Mouse (Mus musculus) liver, embryonic 14.5 days (tissue): ENCODE measurements at regions not wholly inside any gene's neighbourhood (a gene's known extent, or its start where the extent isn't known, plus 50 kb on each side); places are given as distances from the start of the nearest gene placed in this dataset.

Experiments used
- ATAC-seq: fragments of 200-750 bp; cut with Nextera tagmentation; 2 replicates; pipeline ENCODE4 v1.8.0; 2017; ENCODE audit warnings: moderate number of reproducible peaks, mild to moderate bottlenecking, moderate library complexity; ENCODE audit not compliant: insufficient read depth
- DNase-seq, 3 experiments: peaks; one replicate each; pipeline ENCODE4 v3.0.0-alpha.2; 2012 to 2013; ENCODE audit warnings: low read depth in 3 of 3, low spot score in 3 of 3
- H3K27ac ChIP-seq: fragments of 300-500 bp; sonication (generic); 2 replicates; pipeline ENCODE4 v1.5.1; 2014; ENCODE audit warnings: moderate library complexity, mild to moderate bottlenecking, control low read depth, inconsistent platforms
- H3K27me3 ChIP-seq: fragments of 300-500 bp; sonication (generic); 2 replicates; pipeline ENCODE4 v1.6.1; 2014; ENCODE audit warnings: mild to moderate bottlenecking, low read length, moderate library complexity; ENCODE audit not compliant: control insufficient read depth, insufficient read depth
- H3K36me3 ChIP-seq: fragments of 300-500 bp; sonication (generic); replicated peaks from 2 replicates; pipeline ENCODE4 v1.6.1; 2014; ENCODE audit warnings: low read depth; ENCODE audit not compliant: control insufficient read depth, insufficient read depth
- H3K4me1 ChIP-seq, 2 experiments: fragments of 200-500 bp in 1 of 2; fragments of 300-500 bp in 1 of 2; sonication (generic) in 1 of 2; replicated peaks; 2 replicates each; pipeline ENCODE4 v1.6.1; 2012 to 2014; ENCODE audit warnings: antibody characterized with exemption in 1 of 2, inconsistent platforms in 1 of 2, low read length in 1 of 2; ENCODE audit not compliant: control insufficient read depth in 2 of 2, insufficient read depth in 2 of 2
- H3K4me2 ChIP-seq: fragments of 300-500 bp; sonication (generic); 2 replicates; pipeline ENCODE4 v1.6.1; 2014; ENCODE audit warnings: low read depth, mild to moderate bottlenecking, control low read depth, moderate library complexity
- H3K4me3 ChIP-seq, 2 experiments: fragments of 200-500 bp in 1 of 2; fragments of 300-500 bp in 1 of 2; sonication (generic) in 1 of 2; 2 replicates each; pipeline ENCODE4 v1.5.1; 2012 to 2014; ENCODE audit warnings: low read depth in 2 of 2, low read length in 2 of 2, mild to moderate bottlenecking in 2 of 2, control low read depth in 1 of 2, inconsistent platforms in 1 of 2, moderate library complexity in 1 of 2; ENCODE audit not compliant: insufficient read depth in 1 of 2
- H3K9ac ChIP-seq: fragments of 300-500 bp; sonication (generic); replicated peaks from 2 replicates; pipeline ENCODE4 v1.6.1; 2014; ENCODE audit warnings: mild to moderate bottlenecking, control low read depth, moderate library complexity
- H3K9me3 ChIP-seq: fragments of 300-500 bp; sonication (generic); 2 replicates; pipeline ENCODE4 v1.6.1; 2016; ENCODE audit warnings: low read length, mixed read lengths; ENCODE audit not compliant: control insufficient read depth
- CTCF ChIP-seq: IDR thresholded peaks from 2 replicates; pipeline ENCODE4 v1.5.1; 2016; ENCODE audit warnings: antibody characterized with exemption, low read depth, control low read depth
- EP300 ChIP-seq: IDR thresholded peaks from 2 replicates; pipeline ENCODE4 v1.6.1; 2016; ENCODE audit warnings: antibody characterized with exemption, low read depth
- WGBS: fragments of 180-500 bp; shearing (Covaris S2); extraction: QIAGEN DNeasy Blood & Tissue Kit; methylation state at CpG from one replicate; pipeline ENCODE4 v1.1.7; 2014; ENCODE audit not compliant: insufficient replicate concordance; 5-methylcytosine and 5-hydroxymethylcytosine counted together

DNA sequence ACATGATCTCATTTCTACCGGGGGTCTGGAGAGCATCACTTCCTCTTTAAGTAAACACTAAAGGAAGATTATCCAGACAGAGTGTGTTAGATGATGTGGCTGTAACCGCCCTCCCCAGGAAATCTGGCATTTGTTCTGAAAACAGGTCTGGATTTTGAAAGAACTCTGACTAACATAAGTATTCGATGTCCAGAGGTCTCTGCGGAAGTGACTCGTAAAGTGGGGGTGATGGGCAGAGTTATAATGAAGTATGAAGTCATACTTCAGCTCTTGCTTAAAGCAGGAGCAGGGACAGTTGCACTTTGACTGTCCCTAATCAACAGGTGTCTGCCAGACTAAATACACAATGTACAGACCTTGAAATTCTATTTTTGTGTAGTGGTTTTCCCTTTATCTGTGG is 87.1 kb downstream of the Setd4 start:
- WGBS: 43% methylated on average over 5 of the region's 5 CpGs
- TF ChIP-seq CTCF: no peak
- TF ChIP-seq EP300: no peak

DNA sequence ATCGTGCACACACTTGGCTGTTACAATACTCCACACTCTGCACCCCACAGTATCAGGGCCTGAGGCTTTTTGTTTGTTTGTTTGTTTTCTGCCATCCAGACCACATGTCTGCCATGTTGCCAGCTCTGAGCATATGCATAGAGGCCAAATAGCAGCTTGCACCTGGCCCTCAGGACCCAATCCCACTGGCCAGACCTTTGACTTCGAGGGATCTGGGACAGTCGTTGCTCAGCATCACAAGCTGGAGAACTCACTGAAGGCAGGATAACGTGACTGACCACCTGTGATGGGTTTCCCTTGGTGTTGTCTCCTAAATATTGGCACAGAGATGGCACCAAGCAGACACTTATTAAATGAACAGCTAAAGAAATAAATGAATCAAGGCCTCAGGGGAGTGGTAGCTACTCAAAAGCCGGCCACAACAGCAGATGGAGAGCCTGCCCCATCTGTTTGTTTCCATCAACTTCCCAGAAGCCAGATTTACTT is 88.4 kb downstream of the Setd4 start:
- no peaks in the 10 kb centered on the region for H3K4me1 ChIP-seq
- WGBS: 62% methylated on average over 5 of the region's 5 CpGs
- no peak overlapping the region for H3K27ac ChIP-seq
- DNase-seq (no peak), ATAC-seq (no peak)
- TF ChIP-seq EP300: no peak
- no peak for TF ChIP-seq CTCF
- no peaks in the 10 kb centered on the region for H3K27me3 ChIP-seq
- H3K9me3 ChIP-seq: no peaks in the 10 kb centered on the region
- no peak overlapping the region for H3K9ac ChIP-seq
- H3K36me3 ChIP-seq: no peaks in the 10 kb centered on the region
- no peak overlapping the region for H3K4me2 ChIP-seq
- H3K4me3 ChIP-seq: no peak overlapping the region

More for the DNA sequence above, 87.1 kb downstream of the Setd4 start:
- no peak overlapping the region for H3K9ac ChIP-seq
- H3K4me2 ChIP-seq: no peak overlapping the region
- H3K27ac ChIP-seq: no peak overlapping the region
- no peaks in the 10 kb centered on the region for H3K9me3 ChIP-seq
- no peak for ATAC-seq
- DNase-seq: no peak
- H3K4me3 ChIP-seq: no peak overlapping the region
- H3K36me3 ChIP-seq: no peaks in the 10 kb centered on the region
- H3K4me1 ChIP-seq: no peaks in the 10 kb centered on the region
- H3K27me3 ChIP-seq: no peaks in the 10 kb centered on the region

GRCm38 (mm10) chr16:93513616-93514041 is 90.2 kb downstream of the Setd4 start:
- H3K9me3 ChIP-seq: no peaks in the 10 kb centered on the region
- ATAC-seq (no peak), DNase-seq (no peak)
- WGBS: 70% methylated on average over 5 of the region's 5 CpGs
- H3K27ac ChIP-seq: no peak overlapping the region
- H3K36me3 ChIP-seq: no peaks in the 10 kb centered on the region
- H3K4me3 ChIP-seq: no peak overlapping the region
- H3K27me3 ChIP-seq: no peaks in the 10 kb centered on the region
- no peak for TF ChIP-seq CTCF
- TF ChIP-seq EP300: no peak
- H3K4me1 ChIP-seq: no peaks in the 10 kb centered on the region
- H3K4me2 ChIP-seq: no peak overlapping the region
- H3K9ac ChIP-seq: no peak overlapping the region

DNA sequence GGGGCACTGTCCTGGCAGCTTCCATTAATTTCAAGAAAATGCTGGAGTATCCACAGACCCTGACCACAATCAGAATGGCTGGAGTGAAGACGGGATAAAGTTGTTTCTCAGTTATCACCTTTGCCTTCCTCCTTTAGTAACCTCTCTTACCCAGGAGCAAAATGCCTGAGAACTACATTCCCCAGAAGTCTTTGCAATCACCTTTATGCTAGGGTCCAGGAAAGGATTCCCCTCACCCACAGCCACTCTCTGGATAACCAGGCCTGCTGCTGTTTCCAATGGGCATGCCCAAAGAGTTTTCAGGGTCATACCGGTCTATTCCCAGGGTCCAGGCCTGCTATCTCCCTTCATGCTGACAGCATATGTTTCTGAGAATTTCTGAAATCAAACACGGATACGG is 91.9 kb downstream of the Setd4 start:
- H3K4me1 ChIP-seq: no peaks in the 10 kb centered on the region
- no peak for DNase-seq
- no peaks in the 10 kb centered on the region for H3K36me3 ChIP-seq
- no peak overlapping the region for H3K4me2 ChIP-seq
- H3K4me3 ChIP-seq: no peak overlapping the region
- no peaks in the 10 kb centered on the region for H3K27me3 ChIP-seq
- no peak overlapping the region for H3K9ac ChIP-seq
- H3K9me3 ChIP-seq: no peaks in the 10 kb centered on the region
- ATAC-seq: no peak
- H3K27ac ChIP-seq: no peak overlapping the region
- WGBS: 65% methylated on average over 4 of the region's 4 CpGs
- TF ChIP-seq EP300 (no peak), CTCF (no peak)

DNA sequence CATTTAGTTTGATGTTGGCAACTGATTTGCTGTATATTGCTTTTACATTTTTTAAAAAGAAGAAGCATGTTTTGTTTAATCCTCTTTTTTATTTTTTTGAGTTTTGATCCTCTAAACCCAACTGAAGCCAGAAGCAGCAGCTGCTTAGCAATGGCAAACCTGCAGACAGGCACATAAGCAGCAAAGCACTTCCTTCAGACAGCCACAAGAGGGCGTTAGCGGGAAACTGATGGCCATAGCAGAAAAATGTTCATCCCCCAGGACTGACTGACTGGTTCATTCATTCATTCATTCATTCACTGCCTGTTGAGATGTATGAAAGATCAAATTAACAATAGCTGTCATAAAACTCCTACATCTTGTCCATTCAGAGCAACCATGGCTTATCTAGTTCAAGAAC is 92.3 kb downstream of the Setd4 start:
- H3K27me3 ChIP-seq: no peaks in the 10 kb centered on the region
- WGBS: 3% methylated on average over 2 of the region's 2 CpGs
- no peaks in the 10 kb centered on the region for H3K36me3 ChIP-seq
- no peak overlapping the region for H3K4me2 ChIP-seq
- DNase-seq (no peak), ATAC-seq (no peak)
- H3K9me3 ChIP-seq: no peaks in the 10 kb centered on the region
- H3K4me1 ChIP-seq: no peaks in the 10 kb centered on the region
- H3K4me3 ChIP-seq: no peak overlapping the region
- no peak overlapping the region for H3K9ac ChIP-seq
- H3K27ac ChIP-seq: no peak overlapping the region
- TF ChIP-seq EP300 (no peak), CTCF (peak; percentile 40)
